Mouse (Mus musculus) heart, postnatal 0 days (tissue): Measurements from ENCODE around the gene Cdpf1. TPM values are rescaled to one million over a fixed set of nuclear protein-coding genes. Genes with fewer than 3 reads are reported as not detected.
A peak's percentile ranks its signal among the peaks of the same experiment; 100 is the strongest.

Experiments used
- ATAC-seq: fragments of 200-750 bp; cut with Nextera tagmentation; 2 replicates; pipeline ENCODE4 v1.8.0; 2017; ENCODE audit warnings: low read depth, moderate number of reproducible peaks, moderate library complexity; ENCODE audit not compliant: insufficient read depth
- DNase-seq: peaks from one replicate; pipeline ENCODE4 v3.0.0-alpha.2; 2016; ENCODE audit warnings: low spot score
- H3K27ac ChIP-seq: fragments of 300-500 bp; sonication (generic); 2 replicates; pipeline ENCODE4 v1.5.1; 2014; ENCODE audit warnings: low read depth, mild to moderate bottlenecking
- H3K27me3 ChIP-seq: fragments of 300-500 bp; sonication (generic); 2 replicates; pipeline ENCODE4 v1.6.1; 2014; ENCODE audit warnings: low read length, mixed read lengths; ENCODE audit not compliant: control insufficient read depth, insufficient read depth
- H3K36me3 ChIP-seq: fragments of 300-500 bp; sonication (generic); replicated peaks from 2 replicates; pipeline ENCODE4 v1.6.1; 2014; ENCODE audit warnings: low read length, mixed read lengths; ENCODE audit not compliant: control insufficient read depth, insufficient read depth
- H3K4me1 ChIP-seq: fragments of 300-500 bp; sonication (generic); 2 replicates; pipeline ENCODE4 v1.6.1; 2014; ENCODE audit warnings: antibody characterized with exemption; ENCODE audit not compliant: control insufficient read depth, insufficient read depth
- H3K4me2 ChIP-seq: fragments of 300-500 bp; sonication (generic); 2 replicates; pipeline ENCODE4 v1.6.1; 2014; ENCODE audit warnings: low read depth, mild to moderate bottlenecking, low read length, moderate library complexity
- H3K4me3 ChIP-seq: fragments of 300-500 bp; sonication (generic); 2 replicates; pipeline ENCODE4 v1.5.1; 2014; ENCODE audit warnings: low read depth, low read length
- H3K9ac ChIP-seq: fragments of 300-500 bp; sonication (generic); replicated peaks from 2 replicates; pipeline ENCODE4 v1.6.1; 2014; ENCODE audit warnings: low read depth, low read length, mixed read lengths
- H3K9me3 ChIP-seq: fragments of 300-500 bp; sonication (generic); replicated peaks from 2 replicates; pipeline ENCODE4 v1.6.1; 2016; ENCODE audit warnings: low read length; ENCODE audit not compliant: control insufficient read depth
- CTCF ChIP-seq: IDR thresholded peaks from 2 replicates; pipeline ENCODE4 v1.5.1; 2016; ENCODE audit warnings: antibody characterized with exemption, control low read depth, low read depth
- EP300 ChIP-seq: IDR thresholded peaks from 2 replicates; pipeline ENCODE4 v1.6.1; 2016; ENCODE audit warnings: antibody characterized with exemption, low read depth
- WGBS: fragments of 180-500 bp; shearing (Covaris S2); extraction: QIAGEN DNeasy Blood & Tissue Kit; methylation state at CpG from one replicate; pipeline ENCODE4 v1.1.7; 2014; 5-methylcytosine and 5-hydroxymethylcytosine counted together
- polyA plus RNA-seq: library from polyadenylated mRNA; unstranded; fragments of >200 nt; fragmentation: Nextera tagmentation; extraction: Ambion mirVana; gene quantifications from 2 replicates; pipeline ENCODE4 v1.2.1, GENCODE M21; 2015
- total RNA-seq: library from RNA; depleted of rRNA; stranded (reverse); fragments of >200 nt; gene quantifications from 2 replicates; pipeline ENCODE4 v1.2.3, GENCODE M21; 2014; ENCODE audit warnings: low replicate concordance

The Cdpf1 gene
- total and polyA plus RNA-seq, 2 experiments from 2014 or later: 31.0 to 45.9 TPM

- Histone ChIP-seq H3K27me3 (no peaks in the 10 kb centered on the region), H3K27ac (no peak overlapping the region), H3K9me3 (no peaks in the 10 kb centered on the region), H3K4me3 (no peak overlapping the region), H3K36me3 (peaks cover 44% of the 10 kb centered on the region), H3K9ac (no peak overlapping the region), H3K4me1 (peaks cover 9% of the 10 kb centered on the region; the same call in 1 of the 2 replicates), H3K4me2 (no peak overlapping the region)
- no peak for TF ChIP-seq CTCF
- no peak for TF ChIP-seq EP300
- WGBS: 77% methylated on average over 6 of the region's 6 CpGs
- ATAC-seq (no peak), DNase-seq (no peak)
Measured at GRCm38 (mm10) chr15:85795516-85795915, 16.0 kb downstream of the Cdpf1 start.

- H3K27me3 ChIP-seq: no peaks in the 10 kb centered on the region
- no peak overlapping the region for H3K9ac ChIP-seq
- H3K9me3 ChIP-seq: no peaks in the 10 kb centered on the region
- DNase-seq (peak; percentile 58), ATAC-seq (peak; percentile 48)
- H3K4me1 ChIP-seq: peaks cover 17% of the 10 kb centered on the region; the same call in 1 of the 2 replicates
- peaks cover 41% of the 10 kb centered on the region for H3K36me3 ChIP-seq
- H3K27ac ChIP-seq: peak overlapping the region; percentile 70
- H3K4me3 ChIP-seq: no peak overlapping the region
- WGBS: 27% methylated on average over 1 of the region's 1 CpGs
- H3K4me2 ChIP-seq: no peak overlapping the region
- TF ChIP-seq EP300 (no peak), CTCF (no peak)
Measured at GRCm38 (mm10) chr15:85792819-85793218, 18.7 kb downstream of the Cdpf1 start.

- TF ChIP-seq EP300 (no peak), CTCF (no peak)
- WGBS: 87% methylated on average over 4 of the region's 4 CpGs
Measured at GRCm38 (mm10) chr15:85791449-85791848, 20.0 kb downstream of the Cdpf1 start.

GRCm38 (mm10) chr15:85788633-85789032, 22.9 kb downstream of the Cdpf1 start:
- H3K9me3 ChIP-seq: no peaks in the 10 kb centered on the region
- H3K9ac ChIP-seq: no peak overlapping the region
- no peak for DNase-seq
- no peak overlapping the region for H3K4me3 ChIP-seq
- H3K4me1 ChIP-seq: peaks cover 29% of the 10 kb centered on the region
- no peak for ATAC-seq
- 61% methylated on average over 16 of the region's 16 CpGs for WGBS
- peaks cover 16% of the 10 kb centered on the region for H3K36me3 ChIP-seq
- no peak overlapping the region for H3K4me2 ChIP-seq
- no peak overlapping the region for H3K27ac ChIP-seq
- no peaks in the 10 kb centered on the region for H3K27me3 ChIP-seq
- TF ChIP-seq CTCF: no peak
- no peak for TF ChIP-seq EP300

More at GRCm38 (mm10) chr15:85791449-85791848, 20.0 kb downstream of the Cdpf1 start:
- Histone ChIP-seq H3K27ac (no peak overlapping the region), H3K27me3 (no peaks in the 10 kb centered on the region), H3K4me2 (no peak overlapping the region), H3K9me3 (no peaks in the 10 kb centered on the region), H3K9ac (no peak overlapping the region), H3K4me3 (no peak overlapping the region), H3K36me3 (peaks cover 30% of the 10 kb centered on the region), H3K4me1 (peaks cover 28% of the 10 kb centered on the region)
- ATAC-seq (no peak), DNase-seq (no peak)

- TF ChIP-seq CTCF (no peak), EP300 (no peak)
- no peaks in the 10 kb centered on the region for H3K9me3 ChIP-seq
- no peak overlapping the region for H3K27ac ChIP-seq
- H3K9ac ChIP-seq: no peak overlapping the region
- no peaks in the 10 kb centered on the region for H3K27me3 ChIP-seq
- peaks cover 11% of the 10 kb centered on the region for H3K36me3 ChIP-seq
- ATAC-seq: no peak
- 91% methylated on average over 4 of the region's 4 CpGs for WGBS
- no peak overlapping the region for H3K4me2 ChIP-seq
- no peak for DNase-seq
- no peak overlapping the region for H3K4me3 ChIP-seq
- H3K4me1 ChIP-seq: peaks cover 28% of the 10 kb centered on the region
Measured at GRCm38 (mm10) chr15:85788051-85788450, 23.4 kb downstream of the Cdpf1 start.

- ATAC-seq: no peak
- no peak for DNase-seq
- H3K27me3 ChIP-seq: no peaks in the 10 kb centered on the region
- H3K9me3 ChIP-seq: no peaks in the 10 kb centered on the region
- TF ChIP-seq CTCF (no peak), EP300 (no peak)
- WGBS: 88% methylated on average over 6 of the region's 6 CpGs
- no peak overlapping the region; the same call in 1 of the 2 replicates for H3K27ac ChIP-seq
- peaks cover 11% of the 10 kb centered on the region for H3K36me3 ChIP-seq
- H3K9ac ChIP-seq: no peak overlapping the region
- H3K4me3 ChIP-seq: no peak overlapping the region
- no peak overlapping the region for H3K4me2 ChIP-seq
- peaks cover 23% of the 10 kb centered on the region for H3K4me1 ChIP-seq
Measured at GRCm38 (mm10) chr15:85787482-85787881, 24.0 kb downstream of the Cdpf1 start.
